Mouse (Mus musculus) layer of hippocampus, postnatal 36 days (tissue): ENCODE results near the gene Carns1. TPM values are rescaled to one million over a fixed set of nuclear protein-coding genes. Genes with fewer than 3 reads are reported as not detected.

Source experiments
- DNase-seq, 2 experiments: peaks; one replicate each; pipeline ENCODE4 v3.0.0; 2022
- total RNA-seq, 2 experiments: library from RNA; stranded (reverse); gene quantifications; 2 replicates each; pipeline ENCODE4 v1.2.3; 2021

Gene Carns1
- total RNA-seq, 2 experiments from 2014 or later, result 7.1 to 9.9 TPM

- no peak for DNase-seq
These were observed 4.4 kb downstream of the Carns1 start for GRCm38 (mm10) chr19:4170723-4171392.

DNA sequence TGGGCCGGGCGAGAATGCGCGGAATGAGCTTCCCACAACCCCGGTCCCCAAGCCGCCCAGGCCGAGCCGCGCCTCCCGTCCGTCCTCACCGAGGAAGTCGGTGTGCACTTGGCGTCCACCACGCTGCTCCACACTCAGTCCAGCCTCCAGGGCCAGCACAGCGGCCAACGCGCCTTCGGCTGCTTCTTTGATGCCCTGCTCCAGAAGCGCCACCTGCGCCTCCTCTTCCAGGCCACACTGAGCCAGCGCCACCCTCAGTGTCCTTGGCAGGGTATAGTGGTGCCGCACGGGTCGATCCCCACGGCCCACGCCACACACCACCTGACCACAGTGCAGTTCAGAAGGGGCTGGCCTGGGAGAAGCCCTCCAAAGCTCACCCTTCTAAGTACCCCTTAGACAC is 5.5 kb downstream of the Carns1 start:
- DNase-seq, result peak in 1 of 2 experiments; percentile 44

DNA sequence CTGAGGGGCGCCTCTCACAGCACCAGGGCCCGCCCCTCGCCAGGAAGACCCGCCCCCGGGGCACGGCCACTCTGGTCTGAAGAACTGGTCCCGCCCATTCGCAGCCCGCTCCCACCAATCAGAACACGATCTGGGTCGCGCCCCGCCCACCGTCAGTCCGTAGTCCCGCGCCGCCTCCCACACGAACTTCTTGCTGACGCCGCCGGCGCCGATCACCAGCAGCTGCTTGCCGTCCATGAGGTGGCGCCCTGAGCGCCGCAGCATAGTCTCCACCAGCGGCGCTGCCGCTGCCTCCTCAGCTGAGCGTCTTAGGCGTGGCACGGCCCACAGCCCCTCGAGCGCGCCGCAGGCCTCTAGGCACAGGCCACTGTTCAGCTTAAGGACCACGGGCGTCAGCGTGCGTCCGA is 5.9 kb downstream of the Carns1 start:
- peak; percentile 100 for DNase-seq

DNA sequence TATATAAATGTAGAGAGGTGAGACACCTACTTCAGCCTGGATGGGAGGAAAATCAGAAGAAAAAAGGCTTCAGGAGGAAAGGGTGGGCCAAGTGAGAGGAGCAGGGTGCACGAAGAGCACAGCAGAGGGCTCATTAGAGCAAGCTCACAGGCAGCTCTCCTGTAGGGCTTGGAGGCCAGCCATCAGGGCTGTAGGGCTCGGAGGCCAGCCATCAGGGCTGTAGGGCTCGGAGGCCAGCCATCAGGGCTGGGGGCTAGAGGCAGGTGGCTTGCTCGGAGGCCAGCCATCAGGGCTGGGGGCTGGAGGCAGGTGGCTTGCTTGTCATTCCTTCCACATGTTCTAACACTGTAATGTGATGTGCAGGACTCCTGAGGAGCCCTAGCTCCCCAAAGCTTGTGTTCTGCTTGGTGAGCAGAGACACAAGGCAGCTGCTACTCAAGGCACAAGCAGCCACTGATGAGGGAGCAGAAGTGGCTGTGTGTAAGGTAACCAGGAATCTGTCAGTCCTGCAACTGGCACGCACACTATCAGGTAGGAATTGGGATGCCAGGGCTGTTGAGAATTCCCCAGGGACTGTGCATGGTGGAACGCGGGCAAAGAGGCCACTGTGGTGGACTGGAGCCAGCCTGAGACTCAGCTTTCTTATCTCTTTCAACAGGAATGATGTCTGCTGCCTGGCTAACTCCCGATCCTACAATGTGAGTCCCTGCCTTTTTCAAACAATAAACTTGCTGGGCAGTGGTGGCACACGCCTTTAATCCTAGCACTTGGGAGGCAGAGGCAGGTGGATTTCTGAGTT is 8.4 kb downstream of the Carns1 start:
- no peak for DNase-seq

- DNase-seq, result no peak
These were observed 10.6 kb downstream of the Carns1 start for GRCm38 (mm10) chr19:4164721-4165120.

DNA sequence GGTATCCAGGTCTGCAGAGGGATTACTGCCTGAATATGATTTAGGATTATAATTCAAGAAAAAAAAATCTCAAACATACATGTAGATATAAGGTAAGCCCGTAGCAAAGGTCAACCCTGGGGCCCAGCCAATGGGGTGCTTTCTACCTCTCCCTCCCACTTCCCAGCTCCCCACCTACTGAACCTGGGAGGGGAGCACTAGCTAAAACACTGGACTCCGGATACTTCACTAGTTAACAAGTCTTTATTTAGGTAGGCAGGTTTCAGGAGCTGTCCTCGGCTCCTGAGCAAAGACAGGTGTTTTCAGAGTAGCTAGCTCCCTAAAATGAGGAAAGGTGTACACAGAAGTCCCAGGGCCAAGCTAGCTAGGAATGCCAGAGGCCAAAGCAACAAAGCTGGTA is 11.2 kb downstream of the Carns1 start:
- DNase-seq, result no peak

GRCm38 (mm10) chr19:4163543-4163887 is 11.8 kb downstream of the Carns1 start:
- DNase-seq, result no peak

- DNase-seq, result peak; percentile 96 to 97
These were observed 12.4 kb downstream of the Carns1 start, which contains the start of gene Rps6kb2 for GRCm38 (mm10) chr19:4162646-4163542. Gene Rps6kb2 (minus strand): TSS chr19:4163354.

- no peak for DNase-seq
These were observed 16.2 kb downstream of the Carns1 start for GRCm38 (mm10) chr19:4159049-4159448.

GRCm38 (mm10) chr19:4156771-4157170 is 18.5 kb downstream of the Carns1 start:
- DNase-seq, result no peak

GRCm38 (mm10) chr19:4156073-4156579 is 19.2 kb downstream of the Carns1 start:
- DNase-seq, result no peak

GRCm38 (mm10) chr19:4155223-4156072 is 19.8 kb downstream of the Carns1 start:
- no peak for DNase-seq

- DNase-seq, result no peak
These were observed 20.6 kb downstream of the Carns1 start for GRCm38 (mm10) chr19:4154437-4155222.

- DNase-seq, result no peak
These were observed 22.0 kb downstream of the Carns1 start, which contains the start of gene Ptprcap for GRCm38 (mm10) chr19:4153232-4153654. Gene Ptprcap (plus strand): TSS chr19:4153604.

DNA sequence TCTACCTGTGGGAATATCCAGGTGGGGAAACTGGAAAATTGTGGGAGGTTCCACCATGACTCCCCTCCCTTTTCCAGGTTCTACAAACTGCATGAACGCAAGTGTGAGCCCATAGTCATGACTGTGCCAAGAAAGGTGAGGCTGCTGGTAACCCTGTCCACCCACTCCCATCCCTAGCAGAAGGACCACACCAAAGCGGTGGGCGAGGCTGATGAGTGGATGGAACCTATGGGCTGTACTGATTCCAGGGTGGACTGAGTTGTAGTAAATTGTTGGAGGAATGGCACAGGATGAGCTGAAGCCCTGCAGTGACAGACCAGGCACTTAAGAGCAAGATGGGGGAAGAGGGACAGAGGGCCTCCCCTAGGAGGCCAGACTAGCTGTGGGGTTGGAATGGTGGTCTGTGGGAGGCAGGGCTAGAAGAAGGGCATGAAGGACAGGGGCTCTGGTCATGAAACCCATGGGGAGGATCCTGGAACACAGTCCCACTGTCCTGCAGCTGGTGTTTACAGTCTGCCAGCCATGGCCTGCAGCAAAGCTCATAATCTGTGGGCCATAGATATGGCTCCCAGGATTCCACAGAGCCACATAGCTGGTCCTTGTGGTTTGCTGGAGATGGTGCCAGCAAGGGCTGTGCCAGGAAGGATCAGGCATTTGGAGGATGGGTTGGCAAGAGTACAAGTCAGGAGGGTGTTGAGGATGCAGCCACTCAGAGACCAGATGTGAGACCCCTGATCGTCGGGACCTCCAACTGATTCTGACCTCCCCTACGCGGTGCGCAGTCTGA is 22.6 kb downstream of the Carns1 start:
- no peak for DNase-seq

DNA sequence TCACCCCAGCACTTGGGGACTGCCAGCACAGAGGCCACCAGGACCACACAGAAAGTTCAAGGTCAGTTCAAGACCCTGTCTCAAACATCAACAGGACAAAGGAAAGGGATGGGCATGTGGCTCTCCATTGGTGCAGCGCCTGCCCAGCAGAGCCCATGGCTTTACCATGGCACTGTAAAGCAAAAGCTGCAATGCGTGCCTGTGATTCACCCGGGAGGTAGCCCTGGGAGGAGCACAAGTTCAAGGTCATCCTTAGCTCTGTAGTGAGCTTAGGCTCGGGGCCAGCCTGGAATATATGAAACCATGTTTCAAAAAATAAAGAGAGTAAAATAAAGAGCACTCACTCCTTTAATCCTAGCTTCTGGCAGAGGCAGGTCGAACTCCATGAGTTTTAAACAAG is 23.4 kb downstream of the Carns1 start:
- no peak for DNase-seq

- DNase-seq, result no peak
These were observed 23.8 kb downstream of the Carns1 start for GRCm38 (mm10) chr19:4151488-4151860.

- no peak for DNase-seq
These were observed 24.5 kb downstream of the Carns1 start for GRCm38 (mm10) chr19:4150567-4151487.
